Mouse (Mus musculus): ENCODE measurements around the gene Nus1. TPM values are rescaled to one million over a fixed set of nuclear protein-coding genes. Genes with fewer than 3 reads are reported as not detected.

Nus1 gene
- polyA plus RNA-seq, 1 experiment from 2014 or later = 9.0 TPM

GRCm38 (mm10) chr10:52388922-52389430 is 28.4 kb upstream of the Nus1 start, which contains the start of gene Nepn:
TSS of gene Nepn (plus strand) at chr10:52388972.
- ATAC-seq (no peak), DNase-seq (ENCODE audit: low spot score) (no peak)
- H3K36me3 ChIP-seq (ENCODE audit: insufficient read depth, low read length) = no peaks in the 10 kb centered on the region
- TF ChIP-seq EP300 (IDR thresholded peaks at IDR 0.05) (no peak), CTCF (IDR thresholded peaks at IDR 0.05) (no peak)
- H3K9me3 ChIP-seq (ENCODE audit: low read length) = no peaks in the 10 kb centered on the region
- no peak within 1 kb of the TSS for H3K4me3 ChIP-seq (ENCODE audit: low read depth, low read length)
- no peak within 1 kb of the TSS for H3K4me2 ChIP-seq (replicated peaks; ENCODE audit: low read depth, low read length)
- H3K27ac ChIP-seq (ENCODE audit: low read length) = no peak within 1 kb of the TSS
- H3K9ac ChIP-seq (replicated peaks; ENCODE audit: low read depth) = no peak within 1 kb of the TSS
- H3K4me1 ChIP-seq (ENCODE audit: insufficient read depth, low read depth, low read length) = no peaks in the 10 kb centered on the region
- WGBS = 70% methylated on average over 5 of the region's 5 CpGs
- no peaks in the 10 kb centered on the region for H3K27me3 ChIP-seq (replicated peaks; ENCODE audit: insufficient read depth, low read length)

- Histone ChIP-seq H3K36me3 (ENCODE audit: insufficient read depth, low read length) (no peaks in the 10 kb centered on the region), H3K4me2 (replicated peaks; ENCODE audit: low read depth, low read length) (no peak overlapping the region), H3K27ac (ENCODE audit: low read length) (no peak overlapping the region), H3K27me3 (replicated peaks; ENCODE audit: insufficient read depth, low read length) (no peaks in the 10 kb centered on the region), H3K4me3 (ENCODE audit: low read depth, low read length) (no peak overlapping the region), H3K4me1 (ENCODE audit: insufficient read depth, low read depth, low read length) (no peaks in the 10 kb centered on the region), H3K9ac (replicated peaks; ENCODE audit: low read depth) (no peak overlapping the region), H3K9me3 (ENCODE audit: low read length) (no peaks in the 10 kb centered on the region)
- TF ChIP-seq EP300 (IDR thresholded peaks at IDR 0.05) (no peak), CTCF (IDR thresholded peaks at IDR 0.05) (no peak)
- no peak for ATAC-seq
- no peak for DNase-seq (ENCODE audit: low spot score)
- WGBS = 65% methylated on average over 3 of the region's 3 CpGs
These were observed 27.9 kb upstream of the Nus1 start for GRCm38 (mm10) chr10:52389438-52389837.

- no peak overlapping the region for H3K9ac ChIP-seq (replicated peaks; ENCODE audit: low read depth)
- no peak overlapping the region for H3K27ac ChIP-seq (ENCODE audit: low read length)
- no peak for TF ChIP-seq EP300 (IDR thresholded peaks at IDR 0.05)
- no peak for TF ChIP-seq CTCF (IDR thresholded peaks at IDR 0.05)
- no peaks in the 10 kb centered on the region for H3K36me3 ChIP-seq (ENCODE audit: insufficient read depth, low read length)
- H3K9me3 ChIP-seq (ENCODE audit: low read length) = no peaks in the 10 kb centered on the region
- no peaks in the 10 kb centered on the region for H3K4me1 ChIP-seq (ENCODE audit: insufficient read depth, low read depth, low read length)
- no peak overlapping the region for H3K4me3 ChIP-seq (ENCODE audit: low read depth, low read length)
- no peak for ATAC-seq
- DNase-seq (ENCODE audit: low spot score) = no peak
- no peak overlapping the region for H3K4me2 ChIP-seq (replicated peaks; ENCODE audit: low read depth, low read length)
- 70% methylated on average over 2 of the region's 2 CpGs for WGBS
- H3K27me3 ChIP-seq (replicated peaks; ENCODE audit: insufficient read depth, low read length) = no peaks in the 10 kb centered on the region
These were observed 26.1 kb upstream of the Nus1 start for GRCm38 (mm10) chr10:52391208-52391607.

GRCm38 (mm10) chr10:52396647-52397046 is 20.7 kb upstream of the Nus1 start:
- 81% methylated on average over 3 of the region's 3 CpGs for WGBS
- no peaks in the 10 kb centered on the region for H3K36me3 ChIP-seq (ENCODE audit: insufficient read depth, low read length)
- H3K4me2 ChIP-seq (replicated peaks; ENCODE audit: low read depth, low read length) = no peak overlapping the region
- H3K4me1 ChIP-seq (ENCODE audit: insufficient read depth, low read depth, low read length) = no peaks in the 10 kb centered on the region
- no peak overlapping the region for H3K9ac ChIP-seq (replicated peaks; ENCODE audit: low read depth)
- no peaks in the 10 kb centered on the region for H3K9me3 ChIP-seq (ENCODE audit: low read length)
- DNase-seq (ENCODE audit: low spot score) (no peak), ATAC-seq (no peak)
- no peak overlapping the region for H3K4me3 ChIP-seq (ENCODE audit: low read depth, low read length)
- no peak overlapping the region for H3K27ac ChIP-seq (ENCODE audit: low read length)
- H3K27me3 ChIP-seq (replicated peaks; ENCODE audit: insufficient read depth, low read length) = no peaks in the 10 kb centered on the region
- no peak for TF ChIP-seq CTCF (IDR thresholded peaks at IDR 0.05)
- TF ChIP-seq EP300 (IDR thresholded peaks at IDR 0.05) = no peak

- Histone ChIP-seq H3K36me3 (ENCODE audit: insufficient read depth, low read length) (no peaks in the 10 kb centered on the region), H3K9ac (replicated peaks; ENCODE audit: low read depth) (no peak overlapping the region), H3K4me3 (ENCODE audit: low read depth, low read length) (no peak overlapping the region), H3K4me1 (ENCODE audit: insufficient read depth, low read depth, low read length) (no peaks in the 10 kb centered on the region), H3K27me3 (replicated peaks; ENCODE audit: insufficient read depth, low read length) (no peaks in the 10 kb centered on the region), H3K9me3 (ENCODE audit: low read length) (no peaks in the 10 kb centered on the region), H3K27ac (ENCODE audit: low read length) (no peak overlapping the region), H3K4me2 (replicated peaks; ENCODE audit: low read depth, low read length) (no peak overlapping the region)
- TF ChIP-seq EP300 (IDR thresholded peaks at IDR 0.05) (no peak), CTCF (IDR thresholded peaks at IDR 0.05) (no peak)
- no peak for DNase-seq (ENCODE audit: low spot score)
- no peak for ATAC-seq
- 73% methylated on average over 2 of the region's 2 CpGs for WGBS
These were observed 18.6 kb upstream of the Nus1 start for GRCm38 (mm10) chr10:52398715-52399114.

GRCm38 (mm10) chr10:52399722-52400121 is 17.6 kb upstream of the Nus1 start:
- Histone ChIP-seq H3K4me1 (ENCODE audit: insufficient read depth, low read depth, low read length) (no peaks in the 10 kb centered on the region), H3K9ac (replicated peaks; ENCODE audit: low read depth) (no peak overlapping the region), H3K4me2 (replicated peaks; ENCODE audit: low read depth, low read length) (no peak overlapping the region), H3K36me3 (ENCODE audit: insufficient read depth, low read length) (no peaks in the 10 kb centered on the region), H3K9me3 (ENCODE audit: low read length) (no peaks in the 10 kb centered on the region), H3K4me3 (ENCODE audit: low read depth, low read length) (no peak overlapping the region), H3K27me3 (replicated peaks; ENCODE audit: insufficient read depth, low read length) (no peaks in the 10 kb centered on the region), H3K27ac (ENCODE audit: low read length) (no peak overlapping the region)
- DNase-seq (ENCODE audit: low spot score) (no peak), ATAC-seq (no peak)
- 48% methylated on average over 3 of the region's 3 CpGs for WGBS
- TF ChIP-seq CTCF (IDR thresholded peaks at IDR 0.05) (no peak), EP300 (IDR thresholded peaks at IDR 0.05) (no peak)

GRCm38 (mm10) chr10:52405160-52405559 is 12.2 kb upstream of the Nus1 start:
- no peak overlapping the region for H3K27ac ChIP-seq (ENCODE audit: low read length)
- WGBS = 77% methylated on average over 13 of the region's 13 CpGs
- H3K4me3 ChIP-seq (ENCODE audit: low read depth, low read length) = no peak overlapping the region
- no peak for TF ChIP-seq CTCF (IDR thresholded peaks at IDR 0.05)
- TF ChIP-seq EP300 (IDR thresholded peaks at IDR 0.05) = no peak
- H3K9ac ChIP-seq (replicated peaks; ENCODE audit: low read depth) = no peak overlapping the region
- no peaks in the 10 kb centered on the region for H3K9me3 ChIP-seq (ENCODE audit: low read length)
- ATAC-seq = no peak
- no peak overlapping the region for H3K4me2 ChIP-seq (replicated peaks; ENCODE audit: low read depth, low read length)
- H3K27me3 ChIP-seq (replicated peaks; ENCODE audit: insufficient read depth, low read length) = no peaks in the 10 kb centered on the region
- no peaks in the 10 kb centered on the region for H3K36me3 ChIP-seq (ENCODE audit: insufficient read depth, low read length)
- no peak for DNase-seq (ENCODE audit: low spot score)
- H3K4me1 ChIP-seq (ENCODE audit: insufficient read depth, low read depth, low read length) = no peaks in the 10 kb centered on the region
